Mouse (Mus musculus) midbrain, postnatal 0 days (tissue): Measurements from ENCODE around the gene Rgs6. TPM values are rescaled to one million over a fixed set of nuclear protein-coding genes. Genes with fewer than 3 reads are reported as not detected.

Experiments
- ATAC-seq: fragments of 200-750 bp; cut with Nextera tagmentation; 2 replicates; pipeline ENCODE4 v1.8.0; 2017; ENCODE audit warnings: moderate number of reproducible peaks, mild to moderate bottlenecking, moderate TSS enrichment, moderate library complexity; ENCODE audit not compliant: low FRiP score
- DNase-seq: peaks from one replicate; pipeline ENCODE4 v3.0.0-alpha.2; 2015; ENCODE audit warnings: low spot score
- H3K27ac ChIP-seq: fragments of 300-500 bp; sonication (generic); 2 replicates; pipeline ENCODE4 v1.5.1; 2014; ENCODE audit warnings: low read depth, mild to moderate bottlenecking, low read length, mixed read lengths
- H3K27me3 ChIP-seq: fragments of 300-500 bp; sonication (generic); 2 replicates; pipeline ENCODE4 v1.6.1; 2014; ENCODE audit warnings: low read length, control low read depth, mixed read lengths; ENCODE audit not compliant: insufficient read depth
- H3K36me3 ChIP-seq: fragments of 300-500 bp; sonication (generic); 2 replicates; pipeline ENCODE4 v1.6.1; 2014; ENCODE audit warnings: low read length, control low read depth, mixed read lengths; ENCODE audit not compliant: insufficient read depth
- H3K4me1 ChIP-seq: fragments of 300-500 bp; sonication (generic); 2 replicates; pipeline ENCODE4 v1.6.1; 2014; ENCODE audit warnings: mild to moderate bottlenecking, control low read depth, antibody characterized with exemption, low read length, mixed read lengths; ENCODE audit not compliant: insufficient read depth
- H3K4me2 ChIP-seq: fragments of 300-500 bp; sonication (generic); 2 replicates; pipeline ENCODE4 v1.6.1; 2014; ENCODE audit warnings: low read depth, mild to moderate bottlenecking, low read length, mixed read lengths; ENCODE audit not compliant: poor library complexity, severe bottlenecking
- H3K4me3 ChIP-seq: fragments of 300-500 bp; sonication (generic); 2 replicates; pipeline ENCODE4 v1.5.1; 2014; ENCODE audit warnings: low read depth, mild to moderate bottlenecking, low read length, moderate library complexity
- H3K9ac ChIP-seq: fragments of 300-500 bp; sonication (generic); replicated peaks from 2 replicates; pipeline ENCODE4 v1.6.1; 2014; ENCODE audit warnings: mild to moderate bottlenecking, low read length, moderate library complexity, mixed read lengths; ENCODE audit not compliant: poor library complexity, severe bottlenecking
- H3K9me3 ChIP-seq: fragments of 300-500 bp; sonication (generic); 2 replicates; pipeline ENCODE4 v1.6.1; 2016; ENCODE audit warnings: low read length, control low read depth
- CTCF ChIP-seq: IDR thresholded peaks from 2 replicates; pipeline ENCODE4 v1.5.1; 2016; ENCODE audit warnings: antibody characterized with exemption, mild to moderate bottlenecking
- WGBS: fragments of 180-500 bp; shearing (Covaris S2); extraction: QIAGEN DNeasy Blood & Tissue Kit; methylation state at CpG from one replicate; pipeline ENCODE4 v1.1.7; 2014; 5-methylcytosine and 5-hydroxymethylcytosine counted together
- polyA plus RNA-seq: library from polyadenylated mRNA; unstranded; fragments of >200 nt; fragmentation: Nextera tagmentation; extraction: Ambion mirVana; gene quantifications from 2 replicates; pipeline ENCODE4 v1.2.1, GENCODE M21; 2015
- total RNA-seq: library from RNA; depleted of rRNA; stranded (reverse); fragments of >200 nt; gene quantifications from 2 replicates; pipeline ENCODE4 v1.2.3, GENCODE M21; 2014

Rgs6 gene
- total and polyA plus RNA-seq, 2 experiments from 2014 or later: 22.0 to 26.3 TPM

DNA sequence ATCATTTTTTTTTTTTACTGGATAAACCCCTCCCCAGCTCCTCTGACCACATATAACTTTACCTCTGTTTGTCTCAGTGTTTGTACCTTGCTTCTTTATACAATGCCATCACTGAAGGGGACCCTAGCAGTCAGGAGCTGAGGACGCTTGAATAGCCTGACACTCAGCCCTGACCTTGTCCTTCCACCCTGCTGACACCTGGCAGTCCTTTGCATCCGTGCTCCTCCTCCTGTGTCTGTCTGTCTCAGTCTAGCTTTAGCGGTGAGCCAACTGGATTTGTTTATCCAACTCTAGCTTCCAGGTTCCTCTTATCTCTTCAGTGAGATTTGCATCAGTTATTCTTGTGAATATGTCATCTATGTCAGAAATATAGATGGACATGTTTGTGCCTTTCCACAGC is 156.7 kb downstream of the Rgs6 start:
- Histone ChIP-seq H3K4me3 (no peak overlapping the region), H3K9ac (no peak overlapping the region), H3K27ac (no peak overlapping the region), H3K9me3 (no peaks in the 10 kb centered on the region), H3K27me3 (no peaks in the 10 kb centered on the region), H3K4me2 (no peak overlapping the region), H3K4me1 (no peaks in the 10 kb centered on the region), H3K36me3 (no peaks in the 10 kb centered on the region)
- no peak for TF ChIP-seq CTCF
- 61% methylated on average over 3 of the region's 3 CpGs for WGBS
- no peak for ATAC-seq
- no peak for DNase-seq

GRCm38 (mm10) chr12:82747099-82747498 is 159.0 kb downstream of the Rgs6 start:
- no peak for TF ChIP-seq CTCF
- 92% methylated on average over 4 of the region's 4 CpGs for WGBS

DNA sequence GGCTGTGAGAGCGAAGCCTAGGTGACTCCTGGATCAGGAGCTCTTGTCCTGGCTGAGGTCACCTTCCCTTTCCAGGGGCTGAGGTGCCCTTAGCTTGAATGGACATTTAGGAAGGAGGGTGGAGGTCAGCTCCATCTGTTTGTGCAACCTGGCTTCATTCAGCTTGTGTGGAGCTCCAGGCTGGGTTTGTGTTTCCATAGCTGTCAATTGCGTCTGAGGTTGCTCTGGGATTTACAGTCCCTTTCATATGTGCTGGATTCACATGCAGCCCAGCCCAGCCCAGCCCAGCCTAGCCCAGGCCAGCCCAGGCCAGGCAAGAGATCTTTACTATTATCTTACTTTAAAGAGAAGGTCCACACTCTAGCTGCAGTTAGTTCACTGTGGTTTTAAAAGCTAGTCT is 163.8 kb downstream of the Rgs6 start:
- Histone ChIP-seq H3K4me3 (no peak overlapping the region), H3K4me1 (no peaks in the 10 kb centered on the region), H3K27me3 (no peaks in the 10 kb centered on the region), H3K9me3 (no peaks in the 10 kb centered on the region), H3K9ac (no peak overlapping the region), H3K27ac (no peak overlapping the region), H3K36me3 (no peaks in the 10 kb centered on the region), H3K4me2 (no peak overlapping the region)
- 82% methylated on average over 2 of the region's 2 CpGs for WGBS
- ATAC-seq: no peak
- DNase-seq: no peak
- TF ChIP-seq CTCF: no peak

More at GRCm38 (mm10) chr12:82747099-82747498, 159.0 kb downstream of the Rgs6 start:
- Histone ChIP-seq H3K27me3 (no peaks in the 10 kb centered on the region), H3K36me3 (no peaks in the 10 kb centered on the region), H3K9me3 (no peaks in the 10 kb centered on the region), H3K4me3 (no peak overlapping the region), H3K27ac (no peak overlapping the region), H3K4me1 (no peaks in the 10 kb centered on the region), H3K4me2 (no peak overlapping the region), H3K9ac (no peak overlapping the region)
- DNase-seq (no peak), ATAC-seq (no peak)

DNA sequence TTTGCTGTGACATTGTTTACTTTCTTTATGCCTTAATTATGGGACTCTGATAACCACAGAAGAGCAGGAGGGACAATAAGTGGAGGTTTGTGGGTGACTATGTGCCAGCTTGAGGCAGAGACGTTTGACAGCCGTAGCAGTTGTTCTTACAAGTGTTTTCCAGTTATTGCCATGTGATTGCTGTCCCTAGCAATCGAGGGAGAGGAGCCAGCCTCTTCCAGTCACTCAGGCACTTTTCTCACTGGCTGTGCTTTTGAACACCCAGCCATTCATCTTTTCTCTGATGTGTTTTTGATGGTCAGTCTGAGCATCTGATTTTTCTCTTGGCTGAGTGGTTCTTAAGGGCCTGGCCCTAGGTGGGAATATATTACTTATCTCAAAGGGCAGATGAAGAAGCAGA is 166.4 kb downstream of the Rgs6 start:
- DNase-seq (no peak), ATAC-seq (no peak)
- H3K36me3 ChIP-seq: no peaks in the 10 kb centered on the region
- H3K9me3 ChIP-seq: no peaks in the 10 kb centered on the region
- H3K4me2 ChIP-seq: no peak overlapping the region
- H3K27ac ChIP-seq: no peak overlapping the region
- TF ChIP-seq CTCF: no peak
- no peak overlapping the region for H3K9ac ChIP-seq
- H3K27me3 ChIP-seq: no peaks in the 10 kb centered on the region
- no peak overlapping the region for H3K4me3 ChIP-seq
- WGBS: 53% methylated on average over 3 of the region's 3 CpGs
- H3K4me1 ChIP-seq: no peaks in the 10 kb centered on the region

- Histone ChIP-seq H3K9me3 (no peaks in the 10 kb centered on the region), H3K27ac (no peak overlapping the region), H3K4me2 (no peak overlapping the region), H3K9ac (no peak overlapping the region), H3K4me1 (no peaks in the 10 kb centered on the region), H3K27me3 (no peaks in the 10 kb centered on the region), H3K4me3 (no peak overlapping the region), H3K36me3 (no peaks in the 10 kb centered on the region)
- ATAC-seq (no peak), DNase-seq (no peak)
- 76% methylated on average over 6 of the region's 6 CpGs for WGBS
- TF ChIP-seq CTCF: no peak
Observed at GRCm38 (mm10) chr12:82756756-82757155, 168.7 kb downstream of the Rgs6 start.

DNA sequence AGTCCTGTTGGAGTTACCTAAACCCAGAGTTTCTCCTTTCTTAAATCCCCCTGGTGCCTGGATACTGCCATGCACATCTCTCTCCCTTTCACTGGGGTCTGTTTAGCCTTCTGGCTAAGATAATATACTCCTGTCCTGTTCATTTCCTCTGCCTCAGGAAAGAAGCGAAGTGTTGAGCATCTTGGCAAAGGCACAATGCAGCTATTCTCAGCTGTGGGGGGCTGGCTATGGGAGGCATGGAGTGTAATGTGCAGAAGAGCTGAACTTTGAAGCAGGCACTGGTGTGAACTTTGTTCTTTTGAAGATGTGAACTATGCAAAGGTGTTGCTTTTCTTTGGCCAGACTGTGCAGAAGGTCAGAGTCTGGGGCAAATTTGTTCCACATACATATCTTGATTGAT is 169.3 kb downstream of the Rgs6 start:
- H3K27me3 ChIP-seq: no peaks in the 10 kb centered on the region
- WGBS: 62% methylated on average over 1 of the region's 1 CpGs
- H3K36me3 ChIP-seq: no peaks in the 10 kb centered on the region
- no peaks in the 10 kb centered on the region for H3K4me1 ChIP-seq
- no peak overlapping the region for H3K27ac ChIP-seq
- no peaks in the 10 kb centered on the region for H3K9me3 ChIP-seq
- no peak overlapping the region for H3K4me2 ChIP-seq
- no peak overlapping the region for H3K4me3 ChIP-seq
- DNase-seq: no peak
- ATAC-seq: no peak
- no peak for TF ChIP-seq CTCF
- H3K9ac ChIP-seq: no peak overlapping the region
